Mouse (Mus musculus): ENCODE measurements around the gene Casp14. TPM values are rescaled to one million over a fixed set of nuclear protein-coding genes. Genes with fewer than 3 reads are reported as not detected.
A peak's percentile ranks its signal among the peaks of the same experiment; 100 is the strongest.

Gene Casp14
- polyA plus RNA-seq (2012; ENCODE audit: insufficient read depth, low replicate concordance) = not detected in 2 replicates

DNA sequence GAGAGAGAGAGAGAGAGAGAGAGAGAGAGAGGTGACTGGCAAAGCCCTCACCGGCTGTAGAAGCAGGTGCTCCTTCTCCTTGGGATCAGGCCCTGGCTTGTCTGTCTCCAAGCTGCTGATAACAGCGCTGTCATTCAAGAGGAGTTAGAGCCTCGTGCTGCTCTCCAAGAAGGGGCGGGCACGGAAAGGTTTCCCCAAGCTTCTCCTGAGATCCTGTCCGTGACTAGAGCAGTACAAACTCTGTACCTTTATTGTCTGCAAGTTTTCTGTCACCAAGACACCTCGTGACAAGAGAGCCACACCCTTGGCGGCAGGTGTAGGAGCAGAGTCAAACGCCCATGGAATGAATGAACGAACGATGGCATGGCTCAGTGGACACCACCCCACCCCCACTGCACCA is at the start of gene Casp14:
Gene Casp14, minus strand, starts transcription at position 239 of the 400 bp plus-strand sequence.
- TF ChIP-seq GATA1 (IDR thresholded peaks at IDR 0.05; ENCODE audit: borderline replicate concordance, low read length) (no peak), FLI1 (IDR thresholded peaks at IDR 0.05; ENCODE audit: low read length) (no peak)
- Histone ChIP-seq H3K9me3 (no peaks in the 10 kb centered on the region), H3K36me3 (replicated peaks; ENCODE audit: low read length) (no peaks in the 10 kb centered on the region), H3K27me3 (replicated peaks) (no peaks in the 10 kb centered on the region), H3K4me1 (no peaks in the 10 kb centered on the region), H3K4me3 (replicated peaks) (no peak within 1 kb of the TSS)

DNA sequence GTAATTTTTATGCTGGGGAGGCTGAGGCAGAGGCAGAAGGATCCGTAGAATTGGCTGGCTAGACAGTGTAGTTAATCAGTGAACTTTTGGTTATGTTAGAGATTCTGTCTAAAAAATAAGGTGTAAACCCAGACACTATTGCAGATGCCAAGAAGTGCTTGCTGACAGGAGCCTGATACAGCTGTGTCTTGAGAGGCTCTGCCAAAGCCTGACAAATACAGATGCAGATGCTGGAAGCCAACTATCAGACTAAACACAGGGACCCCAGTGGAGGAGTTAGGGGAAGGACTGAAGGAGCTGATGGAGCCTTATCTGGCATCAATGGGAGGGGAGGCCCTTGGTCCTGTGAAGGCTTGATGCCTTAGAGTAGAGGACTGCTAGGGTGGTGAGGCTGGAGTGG is 47.5 kb upstream of the Casp14 start:
- no peak for TF ChIP-seq FLI1 (IDR thresholded peaks at IDR 0.05; ENCODE audit: low read length)
- no peak for TF ChIP-seq GATA1 (IDR thresholded peaks at IDR 0.05; ENCODE audit: borderline replicate concordance, low read length)
- Histone ChIP-seq H3K4me3 (replicated peaks) (no peak overlapping the region), H3K9me3 (peaks cover 5% of the 10 kb centered on the region; the same call in 1 of the 2 replicates), H3K4me1 (no peaks in the 10 kb centered on the region), H3K36me3 (replicated peaks; ENCODE audit: low read length) (no peaks in the 10 kb centered on the region), H3K27me3 (replicated peaks) (no peaks in the 10 kb centered on the region)

DNA sequence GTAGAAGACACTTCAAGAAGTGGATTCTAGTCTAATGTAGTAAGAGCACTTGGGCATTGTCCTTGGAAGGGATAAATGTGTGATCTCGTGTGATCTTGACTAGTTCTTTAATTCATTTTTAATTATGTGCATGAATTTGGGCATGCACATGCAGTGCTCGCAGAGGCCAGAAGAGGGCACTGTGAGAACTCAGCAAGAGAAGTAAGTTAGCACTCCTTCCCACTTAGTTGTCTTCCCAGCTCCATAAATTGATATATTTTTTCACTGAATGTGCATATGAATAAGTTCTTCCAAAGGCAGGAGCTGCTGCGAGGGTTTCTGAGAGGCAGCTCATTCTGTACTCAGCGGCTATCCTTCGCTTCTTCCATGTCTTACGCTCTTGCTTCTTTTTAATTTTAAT is 37.9 kb upstream of the Casp14 start:
- Histone ChIP-seq H3K36me3 (replicated peaks; ENCODE audit: low read length) (no peaks in the 10 kb centered on the region), H3K27me3 (replicated peaks) (peaks cover 23% of the 10 kb centered on the region), H3K4me1 (peaks cover 8% of the 10 kb centered on the region), H3K4me3 (replicated peaks) (no peak overlapping the region), H3K9me3 (peaks cover 5% of the 10 kb centered on the region; the same call in 1 of the 2 replicates)
- TF ChIP-seq GATA1 (IDR thresholded peaks at IDR 0.05; ENCODE audit: borderline replicate concordance, low read length) (no peak), FLI1 (IDR thresholded peaks at IDR 0.05; ENCODE audit: low read length) (no peak)

DNA sequence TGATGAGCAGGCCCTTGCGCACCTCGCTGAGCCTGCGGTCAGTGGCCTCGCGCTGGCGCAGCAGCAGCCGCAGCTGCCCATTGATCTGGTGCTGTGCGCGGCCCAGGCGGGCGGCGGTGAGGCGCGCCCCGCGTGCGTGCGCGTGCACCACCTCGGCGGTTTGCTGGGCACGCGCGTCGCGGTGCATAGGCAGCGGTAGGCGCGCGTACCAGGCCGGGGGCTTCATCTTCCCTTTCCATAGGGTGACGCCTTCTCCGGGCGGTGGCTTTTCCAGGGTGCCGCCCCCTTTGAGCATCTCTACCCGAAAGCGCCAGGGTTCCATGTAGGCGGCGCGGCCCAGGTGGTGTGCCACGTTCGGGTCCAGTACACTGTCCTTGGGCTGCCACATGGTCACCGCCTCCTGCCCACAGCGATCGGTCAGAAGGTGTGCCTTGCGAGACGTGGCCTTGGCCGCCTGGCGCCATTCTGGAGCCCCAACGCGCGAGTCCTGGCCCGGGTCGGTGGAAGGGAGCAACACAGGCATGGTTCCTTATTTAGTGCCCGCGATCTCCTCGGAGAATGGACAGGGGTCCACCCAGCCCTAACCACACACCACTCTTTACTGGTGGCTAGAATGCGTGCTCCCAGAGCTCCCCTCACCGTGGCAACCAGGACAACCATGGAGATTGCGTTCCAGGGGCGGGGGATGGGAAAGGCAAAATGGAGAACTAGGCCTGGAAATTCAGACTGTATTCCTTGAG is 34.5 kb upstream of the Casp14 start, which contains the start of gene Ccdc105:
Gene Ccdc105, minus strand, starts transcription at position 614 of the 740 bp plus-strand sequence.
- no peak for TF ChIP-seq FLI1 (IDR thresholded peaks at IDR 0.05; ENCODE audit: low read length)
- Histone ChIP-seq H3K4me1 (peaks cover 8% of the 10 kb centered on the region), H3K9me3 (peaks cover 4% of the 10 kb centered on the region; the same call in 1 of the 2 replicates), H3K27me3 (replicated peaks) (peaks cover 33% of the 10 kb centered on the region), H3K4me3 (replicated peaks) (peak within 1 kb of the TSS; percentile 83), H3K36me3 (replicated peaks; ENCODE audit: low read length) (no peaks in the 10 kb centered on the region)

DNA sequence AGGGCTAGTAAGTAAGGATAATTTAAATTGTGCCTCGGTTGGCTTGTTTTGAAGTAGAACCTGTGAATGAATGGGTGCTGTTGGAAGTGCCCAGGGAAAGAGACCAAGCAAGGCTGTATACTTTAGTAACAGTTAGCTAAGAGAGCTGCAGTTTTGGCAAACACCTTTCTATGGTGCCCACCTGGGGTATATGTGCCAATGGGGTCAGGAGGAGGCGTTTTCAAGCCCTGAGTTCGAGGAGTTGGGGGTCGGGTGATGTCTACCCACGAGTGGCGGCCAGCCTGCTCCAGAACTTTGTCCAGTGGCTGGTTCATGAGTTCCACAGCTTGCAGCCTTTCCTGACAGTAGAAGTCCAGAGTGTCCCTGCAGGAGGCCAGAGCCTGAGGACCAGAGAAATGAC is 30.9 kb upstream of the Casp14 start:
- Histone ChIP-seq H3K36me3 (replicated peaks; ENCODE audit: low read length) (no peaks in the 10 kb centered on the region), H3K4me1 (peaks cover 8% of the 10 kb centered on the region), H3K4me3 (replicated peaks) (no peak overlapping the region), H3K27me3 (replicated peaks) (peaks cover 41% of the 10 kb centered on the region), H3K9me3 (peaks cover 4% of the 10 kb centered on the region; the same call in 1 of the 2 replicates)
- no peak for TF ChIP-seq GATA1 (IDR thresholded peaks at IDR 0.05; ENCODE audit: borderline replicate concordance, low read length)
- TF ChIP-seq FLI1 (IDR thresholded peaks at IDR 0.05; ENCODE audit: low read length) = no peak

DNA sequence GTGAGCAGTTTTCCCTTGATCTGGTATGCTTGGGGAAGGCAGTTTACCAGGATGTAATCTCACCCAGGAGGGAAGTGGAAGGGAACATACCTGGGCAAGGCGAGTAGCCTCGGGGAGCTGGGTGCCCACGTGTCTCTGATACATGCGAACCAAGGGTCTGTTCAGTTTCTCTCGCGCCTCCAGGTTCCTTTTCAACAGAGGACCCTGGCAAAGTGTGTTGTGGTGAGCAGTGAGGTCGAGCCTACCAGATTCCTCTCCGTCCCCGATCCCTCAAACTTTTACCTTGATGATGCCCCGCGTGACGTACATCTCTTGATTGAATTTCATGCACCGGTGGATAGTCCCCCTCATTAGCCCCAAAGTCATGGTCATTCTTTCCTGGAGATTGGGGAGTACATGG is 30.1 kb upstream of the Casp14 start:
- Histone ChIP-seq H3K9me3 (peaks cover 4% of the 10 kb centered on the region; the same call in 1 of the 2 replicates), H3K36me3 (replicated peaks; ENCODE audit: low read length) (no peaks in the 10 kb centered on the region), H3K27me3 (replicated peaks) (peaks cover 38% of the 10 kb centered on the region), H3K4me3 (replicated peaks) (no peak overlapping the region), H3K4me1 (peaks cover 8% of the 10 kb centered on the region)
- no peak for TF ChIP-seq FLI1 (IDR thresholded peaks at IDR 0.05; ENCODE audit: low read length)
- no peak for TF ChIP-seq GATA1 (IDR thresholded peaks at IDR 0.05; ENCODE audit: borderline replicate concordance, low read length)

DNA sequence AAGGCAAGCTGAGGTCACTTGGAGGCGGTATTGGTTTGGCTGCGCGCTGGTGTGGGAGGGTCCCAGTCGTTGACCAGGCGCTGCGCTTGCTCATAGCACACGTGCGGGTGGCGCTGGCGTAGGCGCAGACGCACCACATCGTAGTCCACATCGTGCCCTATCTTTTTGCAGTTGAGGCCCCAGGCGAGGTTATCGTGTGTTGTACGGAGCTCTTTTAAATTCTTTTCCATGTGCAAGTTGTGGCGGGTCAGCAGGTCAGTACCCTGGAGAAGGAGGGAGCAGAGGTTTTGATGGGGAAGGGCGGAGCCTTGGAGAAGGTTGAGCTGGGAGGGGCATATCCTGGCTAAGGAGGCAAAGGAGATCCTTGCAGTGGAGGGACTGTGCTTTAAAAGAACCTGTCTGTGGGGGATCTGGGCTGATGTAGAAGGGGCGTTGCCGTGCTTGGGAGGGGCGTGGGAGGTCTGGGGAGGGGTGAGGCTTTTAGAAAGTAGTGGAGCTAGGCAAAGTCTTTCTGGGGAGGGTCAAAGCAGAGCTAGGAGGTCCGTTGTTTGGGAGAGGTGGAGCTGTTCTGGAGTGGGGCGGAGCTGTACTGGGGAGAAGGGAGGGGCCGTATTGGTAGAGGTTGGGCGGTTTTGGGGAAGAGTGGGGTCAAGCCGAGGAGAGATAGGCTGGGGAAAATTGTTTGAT is 29.1 kb upstream of the Casp14 start:
- no peak for TF ChIP-seq GATA1 (IDR thresholded peaks at IDR 0.05; ENCODE audit: borderline replicate concordance, low read length)
- no peak for TF ChIP-seq FLI1 (IDR thresholded peaks at IDR 0.05; ENCODE audit: low read length)
- H3K36me3 ChIP-seq (replicated peaks; ENCODE audit: low read length) = no peaks in the 10 kb centered on the region
- H3K4me1 ChIP-seq = peaks cover 1% of the 10 kb centered on the region; the same call in 1 of the 2 replicates
- no peaks in the 10 kb centered on the region for H3K9me3 ChIP-seq
- peaks cover 29% of the 10 kb centered on the region for H3K27me3 ChIP-seq (replicated peaks)
- H3K4me3 ChIP-seq (replicated peaks) = no peak overlapping the region

DNA sequence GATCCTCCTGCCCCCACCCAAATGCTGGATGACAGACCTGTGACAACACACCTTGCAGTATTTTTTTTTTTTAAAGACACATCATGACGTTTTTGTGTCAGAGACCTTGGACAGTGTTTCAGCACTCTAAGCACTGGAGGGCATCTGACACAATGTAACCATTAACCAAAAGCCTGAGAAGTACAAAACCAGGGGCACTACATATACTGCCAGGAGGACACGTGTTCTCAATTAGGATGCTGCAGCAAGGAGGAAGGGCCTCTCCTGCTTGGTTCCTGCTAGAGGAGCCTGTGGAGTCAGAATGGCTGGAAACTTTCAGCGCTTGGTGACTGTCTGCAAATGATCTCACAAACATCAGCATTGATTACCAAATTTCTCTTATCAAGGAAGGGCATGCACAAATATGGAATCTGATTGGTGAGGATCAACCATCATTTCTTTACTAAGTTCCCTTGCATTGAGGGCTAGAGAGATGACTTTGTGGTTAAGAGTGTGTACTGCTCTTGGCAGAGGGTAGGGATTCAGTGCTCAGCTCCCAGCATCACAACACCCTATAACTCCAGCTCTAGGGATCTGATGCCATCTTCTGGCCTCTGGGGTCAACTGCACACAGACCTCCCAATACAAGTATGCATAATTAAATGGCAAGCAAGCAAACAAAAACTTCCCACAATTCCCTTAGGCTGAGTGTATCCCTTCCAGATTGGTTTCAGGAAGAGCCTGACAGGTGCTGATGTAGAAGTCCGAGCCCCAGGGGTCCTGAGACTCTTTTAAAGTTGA is 27.5 kb upstream of the Casp14 start:
- H3K36me3 ChIP-seq (replicated peaks; ENCODE audit: low read length) = no peaks in the 10 kb centered on the region
- no peak overlapping the region for H3K4me3 ChIP-seq (replicated peaks)
- H3K4me1 ChIP-seq = no peaks in the 10 kb centered on the region
- H3K27me3 ChIP-seq (replicated peaks) = peaks cover 18% of the 10 kb centered on the region
- TF ChIP-seq GATA1 (IDR thresholded peaks at IDR 0.05; ENCODE audit: borderline replicate concordance, low read length) = no peak
- no peak for TF ChIP-seq FLI1 (IDR thresholded peaks at IDR 0.05; ENCODE audit: low read length)
- no peaks in the 10 kb centered on the region for H3K9me3 ChIP-seq

DNA sequence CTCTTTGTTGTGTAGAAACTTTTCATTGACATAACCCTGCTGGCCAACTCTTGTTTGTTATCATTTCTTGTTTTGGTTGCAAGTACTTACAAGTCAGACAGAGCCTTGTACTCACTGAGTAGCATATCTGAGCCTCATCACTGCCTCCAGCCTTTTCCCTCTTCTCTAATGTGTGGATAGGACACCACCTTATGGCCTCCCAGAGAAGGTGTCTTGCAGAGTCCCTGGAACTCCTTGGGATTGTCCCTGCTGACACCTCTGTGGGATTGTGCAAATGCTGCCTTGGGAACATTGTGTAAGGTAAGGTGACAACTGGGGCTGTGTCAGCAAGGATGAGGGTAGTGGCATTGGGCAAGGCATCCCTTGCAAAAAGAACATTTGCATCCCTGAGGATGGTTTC is 25.6 kb upstream of the Casp14 start:
- peaks cover 18% of the 10 kb centered on the region for H3K27me3 ChIP-seq (replicated peaks)
- no peak overlapping the region for H3K4me3 ChIP-seq (replicated peaks)
- TF ChIP-seq FLI1 (IDR thresholded peaks at IDR 0.05; ENCODE audit: low read length) = no peak
- TF ChIP-seq GATA1 (IDR thresholded peaks at IDR 0.05; ENCODE audit: borderline replicate concordance, low read length) = no peak
- no peaks in the 10 kb centered on the region for H3K36me3 ChIP-seq (replicated peaks; ENCODE audit: low read length)
- no peaks in the 10 kb centered on the region; the same call in 1 of the 2 replicates for H3K9me3 ChIP-seq
- H3K4me1 ChIP-seq = no peaks in the 10 kb centered on the region
